Mouse (Mus musculus) myocyte (in vitro differentiated cells): ENCODE measurements at regions not wholly inside any gene's neighbourhood (a gene's known extent, or its start where the extent isn't known, plus 50 kb on each side); places are given as distances from the start of the nearest gene placed in this dataset.

Experiments
- MAX ChIP-seq: IDR thresholded peaks from one replicate; pipeline ENCODE4 v1.6.1; 2011; ENCODE audit warnings: low read depth, mild to moderate bottlenecking, control low read depth
- MYOD1 ChIP-seq, 3 experiments: IDR thresholded peaks; one replicate each; pipeline ENCODE4 v1.6.1; 2011; ENCODE audit warnings: control low read depth in 2 of 3, low read depth in 2 of 3, mild to moderate bottlenecking in 2 of 3, moderate library complexity in 1 of 3; ENCODE audit not compliant: insufficient read length in 2 of 3, control insufficient read depth in 1 of 3
- MYOG ChIP-seq, 3 experiments: IDR thresholded peaks; one replicate each; pipeline ENCODE4 v1.6.1; 2011; ENCODE audit warnings: control low read depth in 2 of 3, low read depth in 2 of 3, mild to moderate bottlenecking in 2 of 3; ENCODE audit not compliant: insufficient read length in 2 of 3, control insufficient read depth in 1 of 3, insufficient read depth in 1 of 3
- POLR2A ChIP-seq: IDR thresholded peaks from one replicate; pipeline ENCODE4 v1.6.1; 2011; ENCODE audit warnings: low read depth, mild to moderate bottlenecking, control low read depth, moderate library complexity; ENCODE audit not compliant: insufficient read length
- REST ChIP-seq: IDR thresholded peaks from one replicate; pipeline ENCODE4 v1.6.1; 2011; ENCODE audit warnings: mild to moderate bottlenecking, control low read depth, moderate library complexity; ENCODE audit not compliant: insufficient read depth, insufficient read length
- TCF12 ChIP-seq: IDR thresholded peaks from one replicate; pipeline ENCODE4 v1.6.1; 2011; ENCODE audit warnings: mild to moderate bottlenecking, control low read depth; ENCODE audit not compliant: poor library complexity, insufficient read depth, severe bottlenecking

GRCm38 (mm10) chr15:11572063-11572462, 172.6 kb upstream of the Tars start:
- TF ChIP-seq MAX, result no peak
- TF ChIP-seq MYOG (IDR thresholded peaks at IDR 0.05; ENCODE audit: control insufficient read depth in 1 of 3, insufficient read depth in 1 of 3, insufficient read length in 2 of 3, low read depth in 2 of 3), result no peak
- no peak for TF ChIP-seq TCF12
- TF ChIP-seq REST, result no peak
- TF ChIP-seq POLR2A, result no peak
- TF ChIP-seq MYOD1 (IDR thresholded peaks at IDR 0.05; ENCODE audit: control insufficient read depth in 1 of 3, insufficient read length in 2 of 3, low read depth in 2 of 3), result no peak
